ENCODE assay signal across 14 mouse cellular contexts in the genomic region with DNA sequence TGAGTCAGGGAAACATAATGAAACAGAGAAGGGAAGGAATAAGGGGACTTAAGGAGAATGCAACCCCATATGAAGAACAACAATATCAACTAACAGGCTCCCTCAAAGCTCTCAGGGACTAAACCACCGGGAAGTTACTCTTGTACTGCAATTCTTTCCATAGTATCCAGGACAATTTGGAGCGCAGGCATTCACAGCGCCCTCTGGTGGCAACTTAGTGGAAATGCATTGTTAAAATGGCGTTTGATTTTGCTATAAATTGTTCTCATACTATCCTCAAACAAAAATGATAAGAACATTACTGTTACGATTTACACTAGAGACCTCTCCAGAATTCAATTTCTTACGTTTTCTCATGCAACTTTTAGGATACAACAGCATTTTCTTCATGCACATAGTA.
DNase-seq lines count a peak whose midpoint lies in the region; ATAC-seq and TF ChIP-seq lines count a peak whose summit lies in the region.
"Had no signal": no experiment of that assay in that cellular context is flagged by ENCODE, and none has a peak within 500 bp of the region (broad histone marks: within the 10 kb centered on the region; RNA-seq: fewer than 3 reads in every experiment).

No protein-coding gene starts in this region.

- peak; percentile 82 for TF ChIP-seq CTCF in kidney, postnatal 0 days (IDR thresholded peaks at IDR 0.05; ENCODE audit: low read depth)
- TF ChIP-seq CTCF in bone marrow macrophage, adult 2 months (IDR thresholded peaks at IDR 0.05; ENCODE audit: low read depth, low read length), result peak; percentile 19; the same call in 1 of the 2 replicates

- peak; percentile 40 for DNase-seq in kidney, postnatal 0 days (ENCODE audit: low spot score)
- no peak for DNase-seq in kidney, postnatal 14 days
- peak; percentile 13 for DNase-seq in neural tube, embryonic 10.5 days (ENCODE audit: extremely low spot score, low spot score)
- peak; percentile 1 for DNase-seq in telencephalon, adult 2 months (ENCODE audit: low read depth, low spot score)
- DNase-seq in urinary bladder, postnatal 36 days (ENCODE audit: low spot score in 2 of 2), result no peak
- DNase-seq: cerebellum, adult 11-12 months; layer of hippocampus, postnatal 36 days; lung, postnatal 10 days; right cerebral cortex, postnatal 4 days had no signal

- no peak overlapping the region for H3K4me2 ChIP-seq in kidney, postnatal 0 days (ENCODE audit: low read length)
- no peak overlapping the region for H3K4me2 ChIP-seq in neural tube, embryonic 15.5 days
- H3K4me2 ChIP-seq: heart, embryonic 13.5 days; neural tube, embryonic 12.5 days had no signal

- no peaks in the 10 kb centered on the region for H3K4me1 ChIP-seq in kidney, postnatal 0 days (replicated peaks; ENCODE audit: insufficient read depth, low read length)
- no peaks in the 10 kb centered on the region for H3K4me1 ChIP-seq in neural tube, embryonic 15.5 days
- H3K4me1 ChIP-seq in bone marrow macrophage, adult 2 months (ENCODE audit: control insufficient read depth, insufficient read depth, low read length), result no peaks in the 10 kb centered on the region
- H3K4me1 ChIP-seq: heart, embryonic 13.5 days; neural tube, embryonic 12.5 days had no signal

- H3K4me3 ChIP-seq in kidney, postnatal 0 days (replicated peaks; ENCODE audit: low read depth, low read length), result no peak overlapping the region
- no peak overlapping the region for H3K4me3 ChIP-seq in neural tube, embryonic 15.5 days (replicated peaks)
- no peak overlapping the region for H3K4me3 ChIP-seq in bone marrow macrophage, adult 2 months (ENCODE audit: insufficient read depth, low read length)
- H3K4me3 ChIP-seq: heart, embryonic 13.5 days; neural tube, embryonic 12.5 days had no signal

- ATAC-seq in kidney, postnatal 0 days (replicated peaks; ENCODE audit: low FRiP score, low read depth), result no peak
- ATAC-seq in neural tube, embryonic 15.5 days (ENCODE audit: low FRiP score), result no peak
- ATAC-seq in monocyte, adult 5-6 weeks (replicated peaks; ENCODE audit: insufficient number of reproducible peaks, low FRiP score, low TSS enrichment, poor library complexity, severe bottlenecking), result no peak

- WGBS in kidney, postnatal 0 days, result 21% methylated on average over 6 of the region's 6 CpGs
- WGBS in neural tube, embryonic 15.5 days, result 23% methylated on average over 6 of the region's 6 CpGs

- H3K36me3 ChIP-seq in kidney, postnatal 0 days (ENCODE audit: insufficient read depth, low read length), result no peaks in the 10 kb centered on the region
- no peaks in the 10 kb centered on the region for H3K36me3 ChIP-seq in neural tube, embryonic 15.5 days
- H3K36me3 ChIP-seq: heart, embryonic 13.5 days; neural tube, embryonic 12.5 days had no signal

- H3K9ac ChIP-seq in kidney, postnatal 0 days (ENCODE audit: low read depth, low read length), result no peak overlapping the region
- no peak overlapping the region for H3K9ac ChIP-seq in neural tube, embryonic 15.5 days (replicated peaks)
- H3K9ac ChIP-seq: heart, embryonic 13.5 days; neural tube, embryonic 12.5 days had no signal

- H3K27ac ChIP-seq in kidney, postnatal 0 days, result no peak overlapping the region
- H3K27ac ChIP-seq in neural tube, embryonic 15.5 days (replicated peaks), result no peak overlapping the region
- no peak overlapping the region for H3K27ac ChIP-seq in bone marrow macrophage, adult 2 months (ENCODE audit: insufficient read depth, low read depth, low read length)
- H3K27ac ChIP-seq: heart, embryonic 13.5 days; neural tube, embryonic 12.5 days had no signal

- TF ChIP-seq POLR2A in bone marrow macrophage, adult 2 months (IDR thresholded peaks at IDR 0.05; ENCODE audit: borderline replicate concordance, low read depth, low read length), result no peak

- H3K27me3 ChIP-seq in kidney, postnatal 0 days (ENCODE audit: insufficient read depth, low read length), result no peaks in the 10 kb centered on the region
- H3K27me3 ChIP-seq in neural tube, embryonic 15.5 days (replicated peaks), result no peaks in the 10 kb centered on the region
- H3K27me3 ChIP-seq: heart, embryonic 13.5 days; neural tube, embryonic 12.5 days had no signal

- no peaks in the 10 kb centered on the region for H3K9me3 ChIP-seq in kidney, postnatal 0 days (replicated peaks; ENCODE audit: low read length)
- no peaks in the 10 kb centered on the region for H3K9me3 ChIP-seq in neural tube, embryonic 15.5 days (replicated peaks)
- H3K9me3 ChIP-seq: heart, embryonic 13.5 days; neural tube, embryonic 12.5 days had no signal

Comparison
In these comparisons a context has a peak if more than half of its experiments do, and no peak if none do; other contexts are left out.
1. DNase-seq: peak in kidney, postnatal 0 days (single experiment), neural tube, embryonic 10.5 days (single experiment) and telencephalon, adult 2 months (single experiment); none in kidney, postnatal 14 days (single experiment) and urinary bladder, postnatal 36 days (0 of 2).